Mouse (Mus musculus): ENCODE data around the gene Slc38a5. TPM values are rescaled to one million over a fixed set of nuclear protein-coding genes. Genes with fewer than 3 reads are reported as not detected.

The Slc38a5 gene
- not detected in 2 replicates for polyA plus RNA-seq (2011; ENCODE audit: insufficient read length, low read depth, missing spikeins)

GRCm38 (mm10) chrX:8271083-8271820, at the start of gene Slc38a5:
TSS of gene Slc38a5 (plus strand) at chrX:8271133.
- TF ChIP-seq POLR2A (IDR thresholded peaks at IDR 0.05; ENCODE audit: low read depth, low read length): no peak
- TF ChIP-seq CTCF (IDR thresholded peaks at IDR 0.05; ENCODE audit: borderline replicate concordance, insufficient read depth, low read length): no peak
- no peaks in the 10 kb centered on the region for H3K4me1 ChIP-seq (ENCODE audit: control insufficient read depth, insufficient read depth, low read length)
- H3K4me3 ChIP-seq (ENCODE audit: insufficient read depth, low read length): no peak within 1 kb of the TSS
- no peak within 1 kb of the TSS for H3K27ac ChIP-seq (ENCODE audit: insufficient read depth, low read length)

GRCm38 (mm10) chrX:8222296-8222677, 48.6 kb upstream of the Slc38a5 start:
- no peak overlapping the region for H3K4me3 ChIP-seq (ENCODE audit: insufficient read depth, low read length)
- no peaks in the 10 kb centered on the region for H3K4me1 ChIP-seq (ENCODE audit: control insufficient read depth, insufficient read depth, low read length)
- H3K27ac ChIP-seq (ENCODE audit: insufficient read depth, low read length): peak overlapping the region; percentile 93; the same call in 1 of the 2 replicates
- no peak for TF ChIP-seq POLR2A (IDR thresholded peaks at IDR 0.05; ENCODE audit: low read depth, low read length)
- no peak for TF ChIP-seq CTCF (IDR thresholded peaks at IDR 0.05; ENCODE audit: borderline replicate concordance, insufficient read depth, low read length)

- Histone ChIP-seq H3K4me3 (ENCODE audit: insufficient read depth, low read length) (no peak overlapping the region), H3K27ac (ENCODE audit: insufficient read depth, low read length) (peak overlapping the region; percentile 93), H3K4me1 (ENCODE audit: control insufficient read depth, insufficient read depth, low read length) (no peaks in the 10 kb centered on the region)
- TF ChIP-seq CTCF (IDR thresholded peaks at IDR 0.05; ENCODE audit: borderline replicate concordance, insufficient read depth, low read length): no peak
- no peak for TF ChIP-seq POLR2A (IDR thresholded peaks at IDR 0.05; ENCODE audit: low read depth, low read length)
Observed at GRCm38 (mm10) chrX:8222678-8223421, 48.1 kb upstream of the Slc38a5 start.

- Histone ChIP-seq H3K4me3 (ENCODE audit: insufficient read depth, low read length) (no peak overlapping the region), H3K27ac (ENCODE audit: insufficient read depth, low read length) (peak overlapping the region; percentile 93), H3K4me1 (ENCODE audit: control insufficient read depth, insufficient read depth, low read length) (no peaks in the 10 kb centered on the region)
- TF ChIP-seq CTCF (IDR thresholded peaks at IDR 0.05; ENCODE audit: borderline replicate concordance, insufficient read depth, low read length): no peak
- TF ChIP-seq POLR2A (IDR thresholded peaks at IDR 0.05; ENCODE audit: low read depth, low read length): no peak
Observed at GRCm38 (mm10) chrX:8223473-8223872, 47.5 kb upstream of the Slc38a5 start.

GRCm38 (mm10) chrX:8230272-8230671, 40.7 kb upstream of the Slc38a5 start:
- no peak overlapping the region for H3K4me3 ChIP-seq (ENCODE audit: insufficient read depth, low read length)
- no peak for TF ChIP-seq CTCF (IDR thresholded peaks at IDR 0.05; ENCODE audit: borderline replicate concordance, insufficient read depth, low read length)
- TF ChIP-seq POLR2A (IDR thresholded peaks at IDR 0.05; ENCODE audit: low read depth, low read length): no peak
- no peak overlapping the region for H3K27ac ChIP-seq (ENCODE audit: insufficient read depth, low read length)
- H3K4me1 ChIP-seq (ENCODE audit: control insufficient read depth, insufficient read depth, low read length): no peaks in the 10 kb centered on the region

- TF ChIP-seq POLR2A (IDR thresholded peaks at IDR 0.05; ENCODE audit: low read depth, low read length) (no peak), CTCF (IDR thresholded peaks at IDR 0.05; ENCODE audit: borderline replicate concordance, insufficient read depth, low read length) (no peak)
- Histone ChIP-seq H3K27ac (ENCODE audit: insufficient read depth, low read length) (no peak overlapping the region), H3K4me1 (ENCODE audit: control insufficient read depth, insufficient read depth, low read length) (0 out of 2 replicates have a peak, but pooled peaks cover 1% of the 10 kb centered on the region), H3K4me3 (ENCODE audit: insufficient read depth, low read length) (no peak overlapping the region)
Observed at GRCm38 (mm10) chrX:8233602-8234001, 37.3 kb upstream of the Slc38a5 start.

GRCm38 (mm10) chrX:8236704-8237103, 34.2 kb upstream of the Slc38a5 start:
- Histone ChIP-seq H3K4me1 (ENCODE audit: control insufficient read depth, insufficient read depth, low read length) (peaks cover 5% of the 10 kb centered on the region; the same call in 1 of the 2 replicates), H3K27ac (ENCODE audit: insufficient read depth, low read length) (no peak overlapping the region), H3K4me3 (ENCODE audit: insufficient read depth, low read length) (no peak overlapping the region)
- TF ChIP-seq POLR2A (IDR thresholded peaks at IDR 0.05; ENCODE audit: low read depth, low read length) (no peak), CTCF (IDR thresholded peaks at IDR 0.05; ENCODE audit: borderline replicate concordance, insufficient read depth, low read length) (no peak)

GRCm38 (mm10) chrX:8238804-8239395, 32.0 kb upstream of the Slc38a5 start:
- no peak overlapping the region for H3K4me3 ChIP-seq (ENCODE audit: insufficient read depth, low read length)
- peak overlapping the region; percentile 48; the same call in 1 of the 2 replicates for H3K27ac ChIP-seq (ENCODE audit: insufficient read depth, low read length)
- H3K4me1 ChIP-seq (ENCODE audit: control insufficient read depth, insufficient read depth, low read length): peaks cover 5% of the 10 kb centered on the region; the same call in 1 of the 2 replicates
- TF ChIP-seq POLR2A (IDR thresholded peaks at IDR 0.05; ENCODE audit: low read depth, low read length): no peak
- no peak for TF ChIP-seq CTCF (IDR thresholded peaks at IDR 0.05; ENCODE audit: borderline replicate concordance, insufficient read depth, low read length)

- TF ChIP-seq POLR2A (IDR thresholded peaks at IDR 0.05; ENCODE audit: low read depth, low read length): no peak
- no peak for TF ChIP-seq CTCF (IDR thresholded peaks at IDR 0.05; ENCODE audit: borderline replicate concordance, insufficient read depth, low read length)
- Histone ChIP-seq H3K4me3 (ENCODE audit: insufficient read depth, low read length) (no peak overlapping the region), H3K27ac (ENCODE audit: insufficient read depth, low read length) (no peak overlapping the region), H3K4me1 (ENCODE audit: control insufficient read depth, insufficient read depth, low read length) (no peaks in the 10 kb centered on the region)
Observed at GRCm38 (mm10) chrX:8247680-8248079, 23.3 kb upstream of the Slc38a5 start.

Data from embryonic fibroblast, embryonic 13.5 days (primary cell).